Mouse (Mus musculus) liver, adult (tissue): ENCODE results near the gene Aff3.

Experiments used
- GATA4 ChIP-seq: IDR thresholded peaks from 2 replicates; pipeline ENCODE4 v1.6.1; 2014; ENCODE audit warnings: mild to moderate bottlenecking, low read length; ENCODE audit not compliant: insufficient replicate concordance

Aff3 gene

DNA sequence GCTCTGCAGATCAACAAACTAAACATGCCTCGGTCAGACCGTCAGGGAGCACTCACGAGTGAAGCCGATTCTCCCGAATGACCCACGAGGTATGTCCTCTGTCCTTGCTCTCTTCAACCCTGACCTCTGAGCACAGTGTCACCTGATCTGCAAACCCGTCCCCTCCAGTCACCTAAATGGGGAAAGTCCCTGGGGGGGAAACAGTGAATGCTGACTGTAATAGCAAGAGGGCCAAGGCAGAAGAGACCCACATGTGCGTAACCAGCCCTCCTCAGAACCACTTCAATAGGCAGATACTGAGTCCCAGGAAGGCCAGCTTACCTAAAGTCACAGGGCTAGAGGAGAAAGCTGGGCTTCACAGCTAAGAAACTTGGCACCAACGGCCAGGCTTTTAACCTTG lies 82.4 kb downstream of the Aff3 start:
- no peak for TF ChIP-seq GATA4

DNA sequence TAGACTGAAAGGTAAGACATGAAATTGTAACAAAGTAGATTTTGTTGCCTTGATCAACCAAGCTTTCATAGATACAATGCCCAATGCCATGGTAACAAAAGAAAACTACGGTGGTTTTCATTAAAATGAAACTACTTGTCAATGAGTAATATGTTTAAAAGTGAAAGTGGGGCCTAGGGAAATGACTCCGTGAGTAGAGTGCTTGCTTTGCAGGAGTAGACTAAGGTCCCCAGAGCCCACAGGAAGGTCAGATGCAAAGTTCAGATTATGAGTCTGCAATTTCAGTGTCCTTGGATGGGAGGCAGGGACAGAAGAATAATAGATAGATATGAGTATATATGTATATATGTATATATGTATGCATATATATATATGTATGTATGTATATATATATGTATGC lies 84.2 kb downstream of the Aff3 start:
- TF ChIP-seq GATA4 = no peak

DNA sequence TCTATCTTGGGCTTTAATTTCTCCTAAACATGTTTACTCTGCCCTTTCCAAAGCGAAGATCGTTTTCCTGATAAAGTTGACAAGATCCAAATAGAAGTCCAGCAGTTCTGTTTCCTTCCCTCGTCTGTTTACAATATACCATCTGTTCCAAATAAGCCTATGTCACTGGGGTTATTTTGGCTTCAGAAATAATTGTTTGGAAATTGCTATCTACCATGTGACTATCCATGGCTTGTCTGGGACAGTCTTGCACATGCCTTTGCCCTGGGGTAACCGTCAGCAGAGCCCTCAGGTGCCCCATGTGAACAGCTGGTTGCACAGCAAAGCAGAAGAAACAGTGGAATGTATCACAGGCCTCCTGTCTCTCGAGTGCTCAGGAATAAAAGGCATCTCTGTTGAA lies 86.4 kb downstream of the Aff3 start:
- TF ChIP-seq GATA4 = no peak

DNA sequence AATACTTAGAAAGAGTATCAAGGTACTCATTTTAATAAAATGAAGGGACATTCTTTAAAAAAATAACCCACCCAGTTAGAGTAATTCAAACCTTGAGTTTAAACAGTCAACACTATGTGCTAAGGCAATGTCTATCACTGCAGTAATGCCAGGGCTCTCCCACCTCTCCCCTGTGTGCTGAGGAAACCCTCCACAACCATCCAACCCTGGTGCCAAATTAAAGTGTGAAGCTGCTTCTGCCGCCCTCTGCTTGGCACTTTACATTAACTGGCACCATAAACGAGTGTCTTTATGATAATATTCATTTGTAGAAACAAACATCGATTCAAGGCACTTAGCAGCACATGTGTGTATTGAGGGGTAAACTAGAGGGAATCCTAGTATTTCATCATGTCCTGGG lies 97.0 kb downstream of the Aff3 start:
- TF ChIP-seq GATA4 = no peak

DNA sequence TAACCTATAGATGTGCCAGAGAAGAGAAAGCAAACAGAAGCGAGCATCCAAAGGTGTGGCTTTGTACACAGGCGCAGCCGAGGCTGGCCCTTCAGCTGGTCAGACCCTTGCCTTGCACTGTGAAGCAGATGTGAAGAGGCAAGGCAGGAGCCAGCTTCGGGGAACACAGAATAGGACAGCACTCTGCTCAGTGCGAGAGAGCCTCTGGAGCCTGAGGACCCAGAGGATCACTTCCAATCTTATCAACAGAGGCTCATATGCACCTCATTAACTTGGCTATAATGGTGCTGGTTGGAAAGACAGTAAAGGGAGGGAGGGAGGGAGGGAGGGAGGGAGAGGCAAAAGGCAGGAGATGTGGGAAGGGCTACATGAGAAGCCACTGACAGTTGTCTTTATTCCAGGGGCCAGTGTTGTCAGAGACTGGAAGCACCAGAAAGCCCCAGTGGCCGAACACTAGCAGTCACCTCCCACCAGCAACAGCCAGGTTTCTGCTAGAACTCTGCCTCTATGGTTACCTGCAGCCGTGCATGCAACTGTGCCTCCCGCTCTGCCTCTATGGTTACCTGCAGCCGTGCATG lies 98.6 kb downstream of the Aff3 start:
- TF ChIP-seq GATA4 = no peak

DNA sequence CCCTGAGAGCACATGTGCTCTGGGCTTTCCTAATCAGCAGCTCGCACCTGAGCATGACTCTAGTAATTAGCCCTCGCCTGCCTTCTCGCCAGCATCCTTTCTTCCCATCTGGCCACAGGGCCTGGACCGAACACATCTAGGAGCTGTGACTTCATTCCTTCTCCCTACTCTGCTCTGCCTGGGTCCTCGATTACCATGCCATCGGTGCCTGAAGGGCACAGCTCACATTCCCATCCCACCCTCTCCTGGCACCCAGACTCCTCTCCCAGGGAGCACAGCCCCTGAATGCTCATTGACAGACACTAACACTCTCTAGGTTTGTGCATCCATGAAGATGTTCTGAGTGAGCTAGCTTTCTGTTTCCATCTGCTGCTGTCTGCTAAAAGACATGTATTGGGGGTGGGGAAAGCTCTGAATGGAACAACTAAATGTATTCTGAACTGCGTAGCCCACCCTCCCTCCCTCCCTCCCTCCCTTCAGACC lies 99.4 kb downstream of the Aff3 start:
- no peak for TF ChIP-seq GATA4

DNA sequence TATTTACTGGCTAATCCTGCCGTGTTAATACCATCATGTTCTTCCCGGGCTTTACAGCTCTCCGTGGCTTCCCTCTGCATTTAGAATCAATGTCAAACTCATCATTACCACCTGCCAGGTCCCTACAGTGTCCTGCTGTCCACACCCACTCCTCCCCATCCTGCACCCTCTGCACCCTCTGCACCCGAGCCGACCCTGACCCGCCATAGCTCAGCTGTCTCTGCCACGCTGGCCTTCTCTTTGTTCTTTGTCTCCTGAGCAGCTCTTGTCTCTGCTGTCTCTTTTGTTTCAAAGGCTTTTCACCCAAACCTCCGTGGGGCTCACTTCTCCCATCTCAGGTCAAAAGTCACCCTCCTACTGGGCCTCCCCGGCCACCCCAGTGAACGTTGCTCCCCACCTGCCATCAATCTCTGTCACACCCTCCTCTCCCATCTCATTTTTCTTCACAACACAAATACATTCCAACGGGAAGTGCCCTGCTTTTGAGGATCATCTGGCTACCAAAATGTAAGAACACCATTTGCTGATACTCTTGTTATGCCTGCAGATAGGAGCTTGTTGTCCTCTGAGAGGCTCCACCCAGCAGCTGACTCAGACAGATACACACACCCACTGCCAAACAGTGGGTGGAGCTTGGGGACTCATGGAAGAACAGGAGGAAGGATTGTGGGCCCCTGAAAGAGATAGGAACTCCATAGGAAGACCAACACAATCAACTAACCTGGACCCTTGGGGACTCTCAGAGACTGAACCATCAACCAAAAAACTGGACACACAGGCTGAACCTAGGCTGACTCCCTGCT lies 102.2 kb downstream of the Aff3 start:
- TF ChIP-seq GATA4 = no peak

DNA sequence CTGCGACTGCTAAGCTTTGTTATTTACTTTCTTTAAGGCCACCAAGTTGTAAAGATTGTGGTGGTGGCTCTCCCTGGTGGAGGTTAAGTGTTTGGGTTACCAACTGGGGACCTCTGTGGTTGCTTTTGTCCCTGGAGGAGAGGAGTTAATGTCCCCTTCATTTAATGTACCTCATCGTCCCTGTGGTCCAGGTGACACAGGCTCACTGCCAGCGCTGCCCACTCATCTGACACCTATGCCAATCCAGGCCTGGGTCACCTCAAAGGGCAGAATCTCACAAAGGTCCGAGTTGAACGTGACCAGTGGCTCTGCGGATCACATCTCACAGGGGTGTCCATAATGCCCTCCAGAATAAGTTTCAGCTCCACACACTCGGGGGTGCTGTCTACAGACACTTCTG lies 103.4 kb downstream of the Aff3 start:
- TF ChIP-seq GATA4 = no peak

DNA sequence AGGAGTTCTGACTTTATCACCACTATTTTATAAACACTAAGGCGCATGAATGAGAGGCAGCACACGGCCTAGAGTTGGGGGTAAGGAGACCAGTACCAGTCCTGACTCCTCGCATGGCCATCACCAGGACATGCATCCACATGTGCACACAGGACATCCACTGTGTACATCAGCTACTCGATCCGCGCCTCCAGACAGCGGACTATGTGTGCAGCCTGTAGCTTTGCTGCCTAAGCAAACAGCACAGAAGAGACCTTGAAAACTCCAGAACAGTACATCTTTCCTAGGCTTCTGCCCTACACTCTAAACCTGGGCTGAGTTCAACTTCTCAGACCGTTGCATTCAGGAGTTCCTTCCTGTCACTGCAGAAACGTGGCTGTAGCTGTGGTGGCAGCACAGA lies 104.1 kb downstream of the Aff3 start:
- no peak for TF ChIP-seq GATA4

DNA sequence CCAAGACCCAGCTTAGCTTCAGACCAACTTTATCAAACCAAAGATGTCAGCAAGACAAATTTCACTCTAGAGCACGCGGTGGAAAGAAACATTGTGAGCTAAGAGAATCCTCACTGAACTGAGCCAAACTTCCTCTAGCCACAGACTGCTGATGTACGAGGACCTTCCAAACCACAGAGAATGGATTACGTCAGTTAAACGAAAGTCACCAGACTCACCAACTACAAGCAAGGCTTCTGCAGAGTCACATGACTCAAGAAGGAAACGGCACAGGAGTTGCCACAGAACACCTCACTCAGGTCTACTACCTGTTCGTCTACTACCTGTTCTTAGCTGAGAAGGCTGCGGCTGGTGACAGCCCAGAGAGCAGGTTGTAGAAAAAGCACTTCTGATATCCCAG lies 107.1 kb downstream of the Aff3 start:
- TF ChIP-seq GATA4 = no peak

DNA sequence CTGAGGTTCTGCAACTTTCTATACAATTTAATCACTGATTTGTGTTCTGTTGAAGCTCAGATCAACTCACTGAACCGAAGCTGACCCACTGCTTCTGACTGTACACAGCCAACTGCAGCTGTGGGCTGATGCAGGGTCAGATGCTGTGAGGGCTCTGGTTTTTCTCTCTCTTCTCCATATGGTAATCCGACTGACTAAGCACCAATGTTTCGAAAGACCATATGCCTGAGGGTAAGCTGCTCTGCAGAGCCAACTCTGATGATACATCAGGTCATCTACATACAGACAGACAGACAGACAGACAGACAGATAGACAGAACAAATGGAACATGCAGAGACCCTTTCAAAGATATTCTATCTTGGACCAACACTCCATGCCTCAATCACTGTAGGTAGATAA lies 110.2 kb downstream of the Aff3 start:
- no peak for TF ChIP-seq GATA4

DNA sequence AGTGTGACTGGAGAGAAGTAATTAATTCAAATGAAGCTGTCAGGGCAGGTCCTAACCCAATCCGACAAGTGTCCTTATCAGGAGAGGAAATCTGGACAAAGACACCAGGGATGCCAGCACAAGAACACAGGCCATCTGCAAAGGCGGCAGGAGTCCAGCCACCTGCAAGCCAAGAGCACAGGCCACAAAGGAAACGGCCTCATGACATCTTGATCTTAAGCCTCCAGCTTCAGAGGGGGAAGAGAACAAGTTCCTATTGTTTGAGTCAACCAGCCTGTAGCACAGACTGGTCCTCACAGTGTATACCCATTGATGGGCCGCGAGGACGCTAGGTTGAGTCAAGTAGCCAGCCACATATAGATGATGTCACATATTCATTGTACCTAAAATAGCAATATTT lies 111.7 kb downstream of the Aff3 start:
- TF ChIP-seq GATA4 = no peak

DNA sequence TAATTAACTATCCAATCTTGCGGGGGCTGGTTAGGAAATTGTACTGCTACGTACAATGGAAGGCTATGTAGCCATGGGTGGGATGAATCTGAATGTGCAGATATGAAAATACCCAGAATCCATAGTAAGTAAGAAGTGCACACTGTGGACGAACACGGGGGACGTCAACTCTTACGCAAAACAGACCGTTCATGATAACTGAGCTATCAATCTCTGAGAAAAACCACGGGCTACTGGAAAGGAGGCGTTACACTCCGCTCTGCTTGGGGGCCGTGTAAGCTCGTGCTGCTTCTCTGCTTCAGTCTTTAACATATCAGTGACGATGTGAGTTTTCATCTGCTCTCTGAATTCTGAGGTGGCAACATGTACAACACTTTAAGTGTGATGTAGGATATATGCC lies 114.2 kb downstream of the Aff3 start:
- no peak for TF ChIP-seq GATA4

DNA sequence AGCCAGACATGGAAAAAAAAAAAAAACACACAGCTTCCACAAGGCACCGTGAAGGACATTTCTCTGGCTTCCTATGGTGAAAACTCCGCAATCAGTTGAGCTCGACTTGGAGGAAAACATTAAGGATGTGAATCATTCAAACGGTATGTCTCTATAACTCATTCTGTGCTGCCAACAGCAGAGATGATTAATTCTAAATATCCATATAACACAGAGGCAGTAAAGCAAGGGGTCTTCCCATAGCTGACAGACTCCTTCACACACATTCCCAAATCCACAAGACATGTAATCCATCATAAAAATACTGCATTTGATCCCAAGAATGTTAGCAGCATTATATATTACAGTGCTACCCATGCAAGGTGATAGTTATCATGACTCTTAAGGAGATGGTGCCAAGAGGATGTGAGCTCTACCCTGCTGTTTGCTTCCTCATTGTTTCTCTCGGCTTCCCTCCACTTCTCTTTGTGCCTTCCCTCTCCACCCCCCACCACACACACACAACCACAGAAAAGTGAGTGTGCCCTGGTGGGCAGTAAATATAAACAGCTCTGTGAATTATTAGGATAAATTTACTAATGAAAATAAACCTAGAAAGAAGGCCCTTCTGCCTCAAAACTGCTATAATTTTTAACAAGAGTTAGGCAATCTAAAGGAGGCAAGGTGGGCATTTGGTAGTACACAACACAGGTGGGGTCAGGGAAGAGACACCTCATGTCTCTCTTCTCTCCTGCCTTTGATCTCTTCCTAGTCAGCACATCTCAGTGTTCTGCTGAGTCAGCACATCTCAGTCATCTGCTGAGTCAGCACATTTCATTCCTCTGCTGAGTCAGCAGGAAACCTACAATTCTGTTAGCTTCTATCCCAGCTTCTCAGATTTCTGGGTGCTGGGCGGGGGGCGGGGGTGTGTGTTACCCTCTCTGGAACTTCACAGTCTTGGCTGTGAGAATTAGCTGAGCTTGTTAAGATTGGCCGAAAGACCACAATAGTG lies 115.8 kb downstream of the Aff3 start:
- TF ChIP-seq GATA4 = no peak

DNA sequence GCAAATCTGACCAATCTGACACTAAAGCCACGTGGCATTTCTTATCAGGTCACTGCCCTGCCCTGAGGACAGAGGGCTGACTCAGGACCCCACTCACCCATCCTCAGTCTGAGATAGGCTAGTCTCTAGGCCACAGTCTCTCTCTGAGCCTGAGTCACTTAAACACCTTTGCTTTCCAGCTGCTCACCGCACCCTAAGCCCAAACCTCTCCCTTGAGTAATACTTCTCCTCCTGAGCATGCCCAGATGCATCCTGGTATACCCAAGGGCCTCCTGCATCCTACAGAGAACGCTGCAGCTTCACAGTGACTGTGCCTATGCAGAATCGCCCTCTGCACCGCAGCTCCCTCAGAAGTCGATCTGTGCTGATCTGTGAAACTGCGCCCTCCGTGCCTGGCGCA lies 117.1 kb downstream of the Aff3 start:
- no peak for TF ChIP-seq GATA4

DNA sequence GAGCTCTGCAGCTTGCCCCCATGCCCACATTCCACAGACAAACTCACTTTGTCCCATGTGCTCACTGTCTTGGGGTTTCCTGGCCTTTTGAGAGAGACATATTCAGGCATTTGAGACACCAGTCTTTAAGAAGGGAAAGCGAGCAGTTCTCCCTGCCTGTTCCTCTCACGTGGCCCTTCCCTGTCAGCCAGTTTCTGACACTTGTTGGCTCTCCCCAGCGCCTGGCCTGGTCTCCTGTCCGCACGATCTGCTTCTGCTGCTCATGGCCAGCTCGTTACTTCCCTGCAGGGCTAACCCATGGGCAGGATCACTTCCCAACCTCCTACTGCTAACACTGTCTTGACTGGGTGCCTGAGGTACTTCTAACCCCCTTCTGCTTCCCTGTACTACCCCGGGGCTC lies 118.1 kb downstream of the Aff3 start:
- TF ChIP-seq GATA4 = no peak
